Mouse (Mus musculus) megakaryocyte, embryonic 14.5 days (primary cell): ENCODE results near the gene Pnpla1.

Source experiments
- FLI1 ChIP-seq: IDR thresholded peaks from 2 replicates; pipeline ENCODE4 v1.6.1; 2012; ENCODE audit warnings: low read length, inconsistent platforms, mixed read lengths
- GATA1 ChIP-seq: IDR thresholded peaks from 3 replicates; pipeline ENCODE4 v1.6.1; 2012; ENCODE audit warnings: mixed read lengths, low read length, inconsistent platforms, borderline replicate concordance

- no peak for TF ChIP-seq FLI1
- no peak for TF ChIP-seq GATA1
Observed at GRCm38 (mm10) chr17:28855166-28855885, 2.9 kb upstream of the Pnpla1 start.
